Mouse (Mus musculus): ENCODE results near the gene Polr3c. TPM values are rescaled to one million over a fixed set of nuclear protein-coding genes. Genes with fewer than 3 reads are reported as not detected.

The Polr3c gene
- total RNA-seq, 1 experiment = 22.2 TPM

DNA sequence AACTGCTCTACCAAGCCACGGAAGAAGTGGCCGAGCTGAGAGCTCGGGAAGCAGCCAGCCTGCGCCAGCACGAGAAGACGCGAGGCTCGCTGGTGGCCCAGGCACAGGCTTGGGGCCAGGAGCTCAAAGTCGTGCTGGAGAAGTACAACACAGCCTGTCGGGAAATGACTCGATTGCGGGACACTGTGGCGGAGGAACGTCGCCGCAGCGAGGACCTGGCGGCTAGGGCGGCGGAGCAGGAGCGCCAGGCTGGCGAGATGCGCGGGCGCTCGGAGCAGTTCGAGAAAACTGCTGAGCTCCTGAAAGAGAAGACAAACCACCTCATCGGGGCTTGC is 42.6 kb downstream of the Polr3c start:
- H3K4me3 ChIP-seq (ENCODE audit: insufficient read depth in 1 of 2, low read depth in 1 of 2, low read length in 2 of 2, poor library complexity in 1 of 2, severe bottlenecking in 1 of 2) = peak overlapping the region; percentile 40 to 49
- no peaks in the 10 kb centered on the region for H3K36me3 ChIP-seq (ENCODE audit: control insufficient read depth, insufficient read depth, low read length, poor library complexity, severe bottlenecking)
- H3K27ac ChIP-seq (ENCODE audit: insufficient read depth, low read depth, low read length, poor library complexity, severe bottlenecking) = no peak overlapping the region
- peak overlapping the region; percentile 25; the same call in 1 of the 2 replicates for H3K9ac ChIP-seq (ENCODE audit: insufficient read depth, low read depth, low read length, poor library complexity, severe bottlenecking)
- in situ Hi-C loops (cut with MboI; ENCODE audit: low sequenced_read_pairs in 2 of 2, unreplicated experiment in 2 of 2) = no loop called here
- no peak for DNase-seq (ENCODE audit: low read depth, low spot score)
- peaks cover 14 to 16% of the 10 kb centered on the region in 2 experiments for H3K4me1 ChIP-seq (ENCODE audit: control insufficient read depth in 2 of 2, insufficient read depth in 2 of 2, low read length in 2 of 2, poor library complexity in 1 of 2)
- TF ChIP-seq ZNF384 (IDR thresholded peaks at IDR 0.05; ENCODE audit: low read depth, low read length) (no peak), ZC3H11A (IDR thresholded peaks at IDR 0.05; ENCODE audit: borderline replicate concordance, low read depth, low read length) (no peak), HCFC1 (IDR thresholded peaks at IDR 0.05; ENCODE audit: borderline replicate concordance, insufficient read depth, low read length) (no peak), CHD2 (IDR thresholded peaks at IDR 0.05; ENCODE audit: low read depth, low read length) (no peak), MAFK (IDR thresholded peaks at IDR 0.05; ENCODE audit: insufficient read depth, low read depth, low read length) (no peak)
- H3K9me3 ChIP-seq (ENCODE audit: control insufficient read depth, insufficient read depth, low read depth, low read length) = no peaks in the 10 kb centered on the region

DNA sequence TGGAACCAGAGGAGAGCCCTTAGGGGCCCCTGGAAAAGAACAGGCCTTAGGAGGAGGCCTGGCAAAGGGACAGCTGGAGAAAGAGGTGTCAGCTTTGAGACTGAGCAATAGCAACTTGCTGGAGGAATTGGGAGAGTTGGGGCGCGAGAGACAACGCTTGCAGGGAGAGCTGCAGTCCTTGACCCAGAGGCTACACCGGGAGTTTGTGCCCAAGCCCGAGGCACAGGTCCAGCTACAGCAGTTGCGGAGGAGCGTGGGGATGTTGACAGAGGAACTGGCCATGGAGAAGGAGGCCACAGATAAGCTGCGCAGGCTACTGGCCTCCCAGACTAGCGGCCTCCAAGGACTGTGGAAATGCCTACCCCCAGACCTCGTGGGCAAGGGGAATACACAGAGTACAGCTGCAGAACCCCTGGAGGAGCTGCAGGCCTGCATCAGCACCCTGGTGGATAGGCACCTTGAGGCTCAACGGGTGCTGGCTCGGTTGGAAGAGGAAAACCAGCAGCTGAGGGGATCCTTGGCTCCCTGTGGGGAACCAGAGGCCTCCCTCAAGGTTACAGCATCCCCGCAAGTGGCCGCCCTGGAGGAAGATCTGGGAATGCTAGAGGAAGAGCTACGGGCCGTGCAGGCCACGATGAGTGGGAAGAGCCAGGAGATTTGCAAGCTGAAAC is 43.1 kb downstream of the Polr3c start:
- H3K9me3 ChIP-seq (ENCODE audit: control insufficient read depth, insufficient read depth, low read depth, low read length) = no peaks in the 10 kb centered on the region
- peak overlapping the region; percentile 40 to 49 for H3K4me3 ChIP-seq (ENCODE audit: insufficient read depth in 1 of 2, low read depth in 1 of 2, low read length in 2 of 2, poor library complexity in 1 of 2, severe bottlenecking in 1 of 2)
- DNase-seq (ENCODE audit: low read depth, low spot score) = no peak
- H3K36me3 ChIP-seq (ENCODE audit: control insufficient read depth, insufficient read depth, low read length, poor library complexity, severe bottlenecking) = no peaks in the 10 kb centered on the region
- TF ChIP-seq ZC3H11A (IDR thresholded peaks at IDR 0.05; ENCODE audit: borderline replicate concordance, low read depth, low read length) (no peak), CHD2 (IDR thresholded peaks at IDR 0.05; ENCODE audit: low read depth, low read length) (no peak), HCFC1 (IDR thresholded peaks at IDR 0.05; ENCODE audit: borderline replicate concordance, insufficient read depth, low read length) (no peak), MAFK (IDR thresholded peaks at IDR 0.05; ENCODE audit: insufficient read depth, low read depth, low read length) (no peak), ZNF384 (IDR thresholded peaks at IDR 0.05; ENCODE audit: low read depth, low read length) (no peak)
- H3K9ac ChIP-seq (ENCODE audit: insufficient read depth, low read depth, low read length, poor library complexity, severe bottlenecking) = peak overlapping the region; percentile 25; the same call in 1 of the 2 replicates
- H3K27ac ChIP-seq (ENCODE audit: insufficient read depth, low read depth, low read length, poor library complexity, severe bottlenecking) = no peak overlapping the region
- peaks cover 14 to 19% of the 10 kb centered on the region in 2 experiments for H3K4me1 ChIP-seq (ENCODE audit: control insufficient read depth in 2 of 2, insufficient read depth in 2 of 2, low read length in 2 of 2, poor library complexity in 1 of 2)
- in situ Hi-C loops (cut with MboI; ENCODE audit: low sequenced_read_pairs in 2 of 2, unreplicated experiment in 2 of 2) = no loop called here

DNA sequence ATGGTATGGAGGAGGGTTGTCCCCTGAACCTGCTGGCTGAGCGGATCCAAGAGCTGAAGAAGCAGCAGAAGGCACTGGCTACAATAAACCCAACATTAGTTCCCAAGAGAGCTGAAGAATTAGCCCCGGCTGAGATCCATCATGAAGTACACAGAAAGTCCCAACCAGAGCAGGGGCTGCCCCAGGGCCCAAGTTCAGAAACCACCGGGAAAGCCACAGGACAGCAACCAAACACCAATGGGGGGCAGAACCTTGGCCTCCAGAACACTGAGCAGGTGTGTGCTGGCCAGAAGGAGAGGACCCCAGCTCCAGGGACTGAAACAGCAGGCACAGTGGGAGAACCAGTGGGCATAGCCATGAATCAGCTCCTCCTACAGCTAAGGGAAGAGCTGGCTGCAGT is 43.9 kb downstream of the Polr3c start:
- Histone ChIP-seq H3K4me1 (ENCODE audit: control insufficient read depth in 2 of 2, insufficient read depth in 2 of 2, low read length in 2 of 2, poor library complexity in 1 of 2) (peaks cover 18 to 19% of the 10 kb centered on the region in 2 experiments), H3K9ac (ENCODE audit: insufficient read depth, low read depth, low read length, poor library complexity, severe bottlenecking) (no peak overlapping the region), H3K36me3 (ENCODE audit: control insufficient read depth, insufficient read depth, low read length, poor library complexity, severe bottlenecking) (no peaks in the 10 kb centered on the region), H3K4me3 (ENCODE audit: insufficient read depth in 1 of 2, low read depth in 1 of 2, low read length in 2 of 2, poor library complexity in 1 of 2, severe bottlenecking in 1 of 2) (no peak overlapping the region), H3K9me3 (ENCODE audit: control insufficient read depth, insufficient read depth, low read depth, low read length) (no peaks in the 10 kb centered on the region), H3K27ac (ENCODE audit: insufficient read depth, low read depth, low read length, poor library complexity, severe bottlenecking) (no peak overlapping the region)
- TF ChIP-seq HCFC1 (IDR thresholded peaks at IDR 0.05; ENCODE audit: borderline replicate concordance, insufficient read depth, low read length) (no peak), ZC3H11A (IDR thresholded peaks at IDR 0.05; ENCODE audit: borderline replicate concordance, low read depth, low read length) (no peak), CHD2 (IDR thresholded peaks at IDR 0.05; ENCODE audit: low read depth, low read length) (no peak), MAFK (IDR thresholded peaks at IDR 0.05; ENCODE audit: insufficient read depth, low read depth, low read length) (no peak), ZNF384 (IDR thresholded peaks at IDR 0.05; ENCODE audit: low read depth, low read length) (no peak)
- DNase-seq (ENCODE audit: low read depth, low spot score) = no peak
- in situ Hi-C loops (cut with MboI; ENCODE audit: low sequenced_read_pairs in 2 of 2, unreplicated experiment in 2 of 2) = no loop called here

DNA sequence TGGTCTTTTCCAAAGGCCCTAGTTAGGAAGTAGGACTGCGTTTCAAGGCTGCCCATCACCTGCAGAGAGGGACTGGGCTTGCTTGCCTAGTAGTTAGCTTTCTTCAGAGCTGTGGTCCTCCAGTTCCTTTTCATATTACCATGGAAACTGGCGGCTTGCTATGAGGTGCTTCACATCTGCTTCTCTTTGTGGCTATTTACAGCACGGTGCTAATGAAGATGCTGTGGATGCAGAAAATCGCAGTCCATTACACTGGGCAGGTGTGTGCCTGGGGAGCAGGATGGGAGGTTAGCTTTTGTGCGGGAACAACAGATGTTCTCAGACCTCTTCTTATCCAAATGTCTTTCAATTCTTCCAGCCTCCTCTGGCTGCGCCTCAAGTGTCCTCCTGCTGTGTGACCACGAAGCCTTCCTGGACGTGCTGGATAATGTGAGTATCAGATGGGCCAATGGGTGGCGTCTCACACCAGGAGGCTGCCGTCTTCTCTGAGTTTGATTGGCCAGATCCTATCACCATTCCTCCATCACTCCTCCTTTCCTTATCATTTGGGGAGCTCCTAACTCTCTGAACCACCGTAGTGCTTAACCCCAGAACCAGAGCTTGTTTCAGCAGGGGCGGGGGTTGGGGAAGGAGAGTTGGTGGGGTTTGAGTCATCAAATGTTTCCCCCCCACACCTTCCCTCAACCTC is 47.0 kb downstream of the Polr3c start:
- Histone ChIP-seq H3K9me3 (ENCODE audit: control insufficient read depth, insufficient read depth, low read depth, low read length) (no peaks in the 10 kb centered on the region), H3K36me3 (ENCODE audit: control insufficient read depth, insufficient read depth, low read length, poor library complexity, severe bottlenecking) (no peaks in the 10 kb centered on the region), H3K27ac (ENCODE audit: insufficient read depth, low read depth, low read length, poor library complexity, severe bottlenecking) (no peak overlapping the region), H3K4me1 (ENCODE audit: control insufficient read depth in 2 of 2, insufficient read depth in 2 of 2, low read length in 2 of 2, poor library complexity in 1 of 2) (peaks cover 27% of the 10 kb centered on the region in 2 experiments), H3K4me3 (ENCODE audit: insufficient read depth in 1 of 2, low read depth in 1 of 2, low read length in 2 of 2, poor library complexity in 1 of 2, severe bottlenecking in 1 of 2) (no peak overlapping the region; a peak in 1 of 4 replicates), H3K9ac (ENCODE audit: insufficient read depth, low read depth, low read length, poor library complexity, severe bottlenecking) (no peak overlapping the region)
- DNase-seq (ENCODE audit: low read depth, low spot score) = no peak
- in situ Hi-C loops (cut with MboI; ENCODE audit: low sequenced_read_pairs in 2 of 2, unreplicated experiment in 2 of 2) = no loop called here
- TF ChIP-seq HCFC1 (IDR thresholded peaks at IDR 0.05; ENCODE audit: borderline replicate concordance, insufficient read depth, low read length) (no peak), CHD2 (IDR thresholded peaks at IDR 0.05; ENCODE audit: low read depth, low read length) (no peak), ZNF384 (IDR thresholded peaks at IDR 0.05; ENCODE audit: low read depth, low read length) (no peak), MAFK (IDR thresholded peaks at IDR 0.05; ENCODE audit: insufficient read depth, low read depth, low read length) (no peak), ZC3H11A (IDR thresholded peaks at IDR 0.05; ENCODE audit: borderline replicate concordance, low read depth, low read length) (no peak)

All from ES-E14 (cell line).